Mouse (Mus musculus) kidney, postnatal 25 days (tissue): ENCODE data around the gene Pla2g6.
A peak's percentile ranks its signal among the peaks of the same experiment; 100 is the strongest.

Source experiments
- DNase-seq, 2 experiments: peaks; one replicate each; pipeline ENCODE4 v3.0.0; 2021; ENCODE audit warnings: mixed read lengths in 2 of 2

Pla2g6 gene

GRCm38 (mm10) chr15:79322281-79322990, 5.8 kb downstream of the Pla2g6 start:
- peak in 1 of 2 experiments; percentile 40 for DNase-seq

GRCm38 (mm10) chr15:79321733-79322190, 6.4 kb downstream of the Pla2g6 start:
- DNase-seq: no peak

GRCm38 (mm10) chr15:79313848-79314369, 14.3 kb downstream of the Pla2g6 start:
- peak in 1 of 2 experiments; percentile 15 for DNase-seq

GRCm38 (mm10) chr15:79307861-79308260, 20.3 kb downstream of the Pla2g6 start:
- peak in 1 of 2 experiments; percentile 10 for DNase-seq

GRCm38 (mm10) chr15:79306043-79306637, 22.1 kb downstream of the Pla2g6 start:
- DNase-seq: peak in 1 of 2 experiments; percentile 20

- DNase-seq: no peak
These were observed 23.4 kb downstream of the Pla2g6 start for GRCm38 (mm10) chr15:79304832-79305231.

GRCm38 (mm10) chr15:79303725-79304124, 24.5 kb downstream of the Pla2g6 start:
- DNase-seq: peak in 1 of 2 experiments; percentile 27

GRCm38 (mm10) chr15:79299563-79300155, 28.5 kb downstream of the Pla2g6 start:
- no peak for DNase-seq

- no peak for DNase-seq
These were observed 29.6 kb downstream of the Pla2g6 start for GRCm38 (mm10) chr15:79298553-79298952.

GRCm38 (mm10) chr15:79292779-79293178, 35.4 kb downstream of the Pla2g6 start:
- DNase-seq: no peak

- DNase-seq: no peak
These were observed 37.9 kb downstream of the Pla2g6 start for GRCm38 (mm10) chr15:79290340-79290739.

GRCm38 (mm10) chr15:79289441-79289840, 38.7 kb downstream of the Pla2g6 start:
- DNase-seq: no peak

GRCm38 (mm10) chr15:79288387-79288786, 39.8 kb downstream of the Pla2g6 start:
- DNase-seq: no peak

GRCm38 (mm10) chr15:79287091-79287490, 41.1 kb downstream of the Pla2g6 start:
- DNase-seq: peak; percentile 31 to 82

- DNase-seq: peak; percentile 69 to 88
These were observed 42.0 kb downstream of the Pla2g6 start for GRCm38 (mm10) chr15:79286141-79286540.

GRCm38 (mm10) chr15:79285399-79285798, 42.8 kb downstream of the Pla2g6 start, which contains the start of gene Baiap2l2:
Gene Baiap2l2 (minus strand): TSS chr15:79285537.
- DNase-seq: peak; percentile 87 to 94

GRCm38 (mm10) chr15:79283371-79283770, 44.8 kb downstream of the Pla2g6 start:
- DNase-seq: peak; percentile 54 to 85

- DNase-seq: no peak
These were observed 45.8 kb downstream of the Pla2g6 start for GRCm38 (mm10) chr15:79282434-79282833.

- no peak for DNase-seq
These were observed 46.8 kb downstream of the Pla2g6 start for GRCm38 (mm10) chr15:79281389-79281788.

GRCm38 (mm10) chr15:79280850-79281249, 47.3 kb downstream of the Pla2g6 start:
- DNase-seq: no peak

GRCm38 (mm10) chr15:79280209-79280608, 48.0 kb downstream of the Pla2g6 start:
- DNase-seq: peak in 1 of 2 experiments; percentile 53

- no peak for DNase-seq
These were observed 50.5 kb downstream of the Pla2g6 start for GRCm38 (mm10) chr15:79277728-79278127.

GRCm38 (mm10) chr15:79273020-79273419, 55.2 kb downstream of the Pla2g6 start:
- DNase-seq: no peak
